Mouse (Mus musculus) common myeloid progenitor, adult 5-6 weeks (primary cell): Measurements from ENCODE around the gene Gm10775. TPM values are rescaled to one million over a fixed set of nuclear protein-coding genes. Genes with fewer than 3 reads are reported as not detected.
A peak's percentile ranks its signal among the peaks of the same experiment; 100 is the strongest.

ENCODE experiments used
- ATAC-seq: replicated peaks from 2 replicates; pipeline ENCODE4 v1.8.0; 2016; ENCODE audit warnings: low read depth, mild to moderate bottlenecking, moderate TSS enrichment, inconsistent platforms; ENCODE audit not compliant: poor library complexity, severe bottlenecking
- total RNA-seq: library from RNA; stranded (forward); fragments of 200-1000, 187-1606 nt; gene quantifications from 2 replicates; pipeline ENCODE4 v1.2.3, GENCODE M21; 2017

Gm10775 gene
- not detected in 2 replicates for total RNA-seq

GRCm38 (mm10) chr13:65259239-65259638 lies at the start of gene Gm10775:
Gene Gm10775 (plus strand): TSS chr13:65259539.
- ATAC-seq: no peak

- peak; percentile 58; the same call in 1 of the 2 replicates for ATAC-seq
Measured at GRCm38 (mm10) chr13:65225945-65226344, 33.4 kb upstream of the Gm10775 start.

- ATAC-seq: peak; percentile 45; the same call in 1 of the 2 replicates
Measured at GRCm38 (mm10) chr13:65226657-65227056, 32.7 kb upstream of the Gm10775 start.

- ATAC-seq: no peak
Measured at GRCm38 (mm10) chr13:65237211-65237610, 22.1 kb upstream of the Gm10775 start.

GRCm38 (mm10) chr13:65240509-65241098 lies 18.7 kb upstream of the Gm10775 start:
- ATAC-seq: peak; percentile 66

GRCm38 (mm10) chr13:65241099-65241626 lies 18.2 kb upstream of the Gm10775 start:
- ATAC-seq: peak; percentile 72

GRCm38 (mm10) chr13:65241627-65242318 lies 17.6 kb upstream of the Gm10775 start:
- ATAC-seq: peak; percentile 3; the same call in 1 of the 2 replicates

- no peak for ATAC-seq
Measured at GRCm38 (mm10) chr13:65242319-65242787, 17.0 kb upstream of the Gm10775 start.

GRCm38 (mm10) chr13:65243273-65243672 lies 16.1 kb upstream of the Gm10775 start:
- no peak for ATAC-seq

- ATAC-seq: no peak; the same call in 1 of the 2 replicates
Measured at GRCm38 (mm10) chr13:65258175-65258954, 974 bp upstream of the Gm10775 start.

- no peak for ATAC-seq
Measured at GRCm38 (mm10) chr13:65262086-65262485, 2.7 kb downstream of the Gm10775 start.

- peak; percentile 17; the same call in 1 of the 2 replicates for ATAC-seq
Measured at GRCm38 (mm10) chr13:65277994-65278382, 18.6 kb downstream of the Gm10775 start.

- ATAC-seq: peak; percentile 95
Measured at GRCm38 (mm10) chr13:65278383-65279341, 19.3 kb downstream of the Gm10775 start, which contains the start of gene Zfp369. Gene Zfp369 (plus strand): TSS chr13:65278814.

GRCm38 (mm10) chr13:65286771-65287170 lies 27.4 kb downstream of the Gm10775 start:
- no peak for ATAC-seq

- no peak for ATAC-seq
Measured at GRCm38 (mm10) chr13:65296354-65296753, 37.0 kb downstream of the Gm10775 start.
